ENCODE assay signal across 8 mouse cellular contexts in genomic region chr11:116854279-116854678, GRCm38 (mm10). TPM values are rescaled to one million over a fixed set of nuclear protein-coding genes. Genes with fewer than 3 reads are reported as not detected.
DNase-seq lines count a peak whose midpoint lies in the region; ATAC-seq and TF ChIP-seq lines count a peak whose summit lies in the region.

No protein-coding gene starts in this region.

- no peaks in the 10 kb centered on the region for H3K27me3 ChIP-seq in erythroblast, embryonic 14.5 days (ENCODE audit: control insufficient read depth)
- no peaks in the 10 kb centered on the region for H3K27me3 ChIP-seq in spleen, adult 2 months (ENCODE audit: control insufficient read depth, insufficient read depth, low read length)
- H3K27me3 ChIP-seq in liver, embryonic 12.5 days (replicated peaks) = no peaks in the 10 kb centered on the region

- H3K36me3 ChIP-seq in erythroblast, embryonic 14.5 days (ENCODE audit: control insufficient read depth) = peaks cover 40% of the 10 kb centered on the region
- H3K36me3 ChIP-seq in spleen, adult 2 months (ENCODE audit: control insufficient read depth, insufficient read depth, low read length) = peaks cover 9% of the 10 kb centered on the region
- H3K36me3 ChIP-seq in liver, embryonic 12.5 days = peaks cover 37% of the 10 kb centered on the region

- 8% methylated on average over 10 of the region's 10 CpGs for WGBS in spleen, adult 2 months
- WGBS in liver, embryonic 12.5 days (ENCODE audit: insufficient replicate concordance) = 17% methylated on average over 10 of the region's 10 CpGs

- ATAC-seq in erythroblast, adult 5-6 weeks (replicated peaks; ENCODE audit: low FRiP score, poor library complexity, severe bottlenecking) = no peak
- no peak for ATAC-seq in liver, embryonic 12.5 days

- peak overlapping the region; percentile 99 for H3K9ac ChIP-seq in liver, embryonic 12.5 days

- H3K4me3 ChIP-seq in erythroblast, embryonic 14.5 days (replicated peaks) = peak overlapping the region; percentile 79
- peak overlapping the region; percentile 96 for H3K4me3 ChIP-seq in spleen, adult 2 months (ENCODE audit: extremely low read depth, insufficient read depth, insufficient read length)
- peak overlapping the region; percentile 99 for H3K4me3 ChIP-seq in liver, embryonic 12.5 days

- no peak for DNase-seq in spleen, adult 2 months (ENCODE audit: low read depth in 1 of 2, low spot score in 2 of 2)
- DNase-seq in spleen, postnatal 10 days (ENCODE audit: low spot score in 2 of 2) = no peak
- DNase-seq in urinary bladder, postnatal 10 days (ENCODE audit: low spot score) = no peak
- no peak for DNase-seq in urinary bladder, postnatal 36 days (ENCODE audit: low spot score in 2 of 2)
- DNase-seq in spleen, postnatal 4 days (ENCODE audit: low spot score in 2 of 2) = no peak

- H3K9me3 ChIP-seq in erythroblast, embryonic 14.5 days (ENCODE audit: control insufficient read depth, low read length) = no peaks in the 10 kb centered on the region
- no peaks in the 10 kb centered on the region for H3K9me3 ChIP-seq in liver, embryonic 12.5 days (replicated peaks)

- TF ChIP-seq POLR2A in spleen, adult 2 months (IDR thresholded peaks at IDR 0.05; ENCODE audit: low read depth, low read length) = no peak

- peaks cover 40% of the 10 kb centered on the region for H3K4me1 ChIP-seq in erythroblast, embryonic 14.5 days (ENCODE audit: control insufficient read depth)
- no peaks in the 10 kb centered on the region; the same call in none of the 2 replicates for H3K4me1 ChIP-seq in spleen, adult 2 months (ENCODE audit: control insufficient read depth, insufficient read depth, insufficient read length)
- peaks cover 38% of the 10 kb centered on the region for H3K4me1 ChIP-seq in liver, embryonic 12.5 days

- H3K27ac ChIP-seq in spleen, adult 2 months (ENCODE audit: insufficient read depth, low read length) = no peak overlapping the region
- H3K27ac ChIP-seq in liver, embryonic 12.5 days = peak overlapping the region; percentile 99

- TF ChIP-seq CTCF in spleen, adult 2 months (IDR thresholded peaks at IDR 0.05; ENCODE audit: extremely low read depth, insufficient read depth, insufficient read length, insufficient replicate concordance) = no peak

- H3K4me2 ChIP-seq in liver, embryonic 12.5 days = peak overlapping the region; percentile 91

RNA-seq across cellular contexts. Expression of gene Srsf2, which starts 1.4 kb away (rescaled TPM):
- polyA plus RNA-seq in erythroblast, embryonic 14.5 days (2012) = 109 and 111 TPM in 2 replicates
- total RNA-seq in erythroblast, adult 5-6 weeks (2015; ENCODE audit: low replicate concordance) = 308 and 417 TPM in 2 replicates
- 97.0 and 120 TPM in 2 replicates for total RNA-seq in erythroblast, adult 5-6 weeks (2017; ENCODE audit: low replicate concordance)
- 546 and 923 TPM in 2 replicates for polyA plus RNA-seq in spleen, adult 2 months (2012; rRNA removed)
- polyA plus RNA-seq in liver, embryonic 12.5 days (2016; fragmentation: Nextera tagmentation; extraction: Ambion mirVana) = 801 and 808 TPM in 2 replicates

RNA-seq across cellular contexts. Expression of gene Mfsd11, which starts 2.0 kb away (rescaled TPM):
- polyA plus RNA-seq in erythroblast, embryonic 14.5 days (2012) = 0.91 and 1.2 TPM in 2 replicates
- total RNA-seq in erythroblast, adult 5-6 weeks (2015; ENCODE audit: low replicate concordance) = 9.2 and 35.0 TPM in 2 replicates
- 3.4 and 3.5 TPM in 2 replicates for total RNA-seq in erythroblast, adult 5-6 weeks (2017; ENCODE audit: low replicate concordance)
- 14.2 and 15.7 TPM in 2 replicates for polyA plus RNA-seq in spleen, adult 2 months (2012; rRNA removed)
- 13.6 and 15.0 TPM in 2 replicates for polyA plus RNA-seq in liver, embryonic 12.5 days (2016; fragmentation: Nextera tagmentation; extraction: Ambion mirVana)

RNA-seq across cellular contexts. Expression of gene Jmjd6, which starts 11.0 kb away (rescaled TPM):
- polyA plus RNA-seq in erythroblast, embryonic 14.5 days (2012) = 3.6 and 5.9 TPM in 2 replicates
- 12.5 and 24.2 TPM in 2 replicates for total RNA-seq in erythroblast, adult 5-6 weeks (2015; ENCODE audit: low replicate concordance)
- 10.7 and 13.9 TPM in 2 replicates for total RNA-seq in erythroblast, adult 5-6 weeks (2017; ENCODE audit: low replicate concordance)
- polyA plus RNA-seq in spleen, adult 2 months (2012; rRNA removed) = 21.7 and 23.3 TPM in 2 replicates
- polyA plus RNA-seq in liver, embryonic 12.5 days (2016; fragmentation: Nextera tagmentation; extraction: Ambion mirVana) = 58.2 and 61.6 TPM in 2 replicates

RNA-seq across cellular contexts. Expression of gene Mettl23, which starts 11.2 kb away (rescaled TPM):
- polyA plus RNA-seq in erythroblast, embryonic 14.5 days (2012) = 3.4 and 3.5 TPM in 2 replicates
- total RNA-seq in erythroblast, adult 5-6 weeks (2015; ENCODE audit: low replicate concordance) = 11.3 and 11.5 TPM in 2 replicates
- total RNA-seq in erythroblast, adult 5-6 weeks (2017; ENCODE audit: low replicate concordance) = 5.4 and 15.1 TPM in 2 replicates
- polyA plus RNA-seq in spleen, adult 2 months (2012; rRNA removed) = 30.9 and 35.7 TPM in 2 replicates
- polyA plus RNA-seq in liver, embryonic 12.5 days (2016; fragmentation: Nextera tagmentation; extraction: Ambion mirVana) = 47.6 and 49.5 TPM in 2 replicates

RNA-seq across cellular contexts. Expression of gene Mxra7, which starts 26.4 kb away (rescaled TPM):
- 0.03 and 0.05 TPM in 2 replicates for polyA plus RNA-seq in erythroblast, embryonic 14.5 days (2012)
- total RNA-seq in erythroblast, adult 5-6 weeks (2015; ENCODE audit: low replicate concordance) = 4.2 TPM in 1 of 2 replicates, not detected in the other
- not detected in 2 replicates for total RNA-seq in erythroblast, adult 5-6 weeks (2017; ENCODE audit: low replicate concordance)
- 18.6 and 25.0 TPM in 2 replicates for polyA plus RNA-seq in spleen, adult 2 months (2012; rRNA removed)
- polyA plus RNA-seq in liver, embryonic 12.5 days (2016; fragmentation: Nextera tagmentation; extraction: Ambion mirVana) = 6.9 and 7.2 TPM in 2 replicates
